Mouse (Mus musculus): ENCODE results near the gene Omp. TPM values are rescaled to one million over a fixed set of nuclear protein-coding genes. Genes with fewer than 3 reads are reported as not detected.

Gene Omp
- polyA plus RNA-seq, 1 experiment from 2014 or later, result 0.13 TPM

DNA sequence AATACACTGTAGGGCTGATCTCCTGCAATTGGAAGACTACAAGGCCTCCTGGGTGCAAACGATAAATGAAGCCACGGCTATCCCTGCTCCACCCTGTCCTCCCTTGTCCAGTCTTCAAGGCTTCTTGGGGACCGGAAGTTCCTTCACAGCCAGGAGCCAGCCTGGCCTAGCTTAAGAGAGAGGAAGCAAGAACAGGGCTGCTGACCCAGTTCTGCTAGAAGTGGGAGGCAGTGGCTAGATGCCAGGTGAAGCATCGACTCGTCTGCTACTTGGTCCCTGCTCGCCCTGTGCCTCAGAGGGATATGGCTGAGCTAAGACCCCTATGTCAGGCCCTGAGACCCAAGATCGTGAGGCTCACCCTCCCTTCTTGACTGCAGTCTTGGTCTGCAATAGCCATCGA, 23.6 kb downstream of the Omp start:
- Histone ChIP-seq H3K36me3 (no peaks in the 10 kb centered on the region), H3K27me3 (ENCODE audit: low read depth, poor library complexity, severe bottlenecking) (peaks cover 11% of the 10 kb centered on the region; the same call in 1 of the 2 replicates), H3K4me1 (peaks cover 18% of the 10 kb centered on the region), H3K9me3 (replicated peaks) (no peaks in the 10 kb centered on the region), H3K27ac (no peak overlapping the region), H3K4me3 (no peak overlapping the region)
- 88% methylated on average over 8 of the region's 8 CpGs for WGBS
- DNase-seq (ENCODE audit: low spot score), result no peak

DNA sequence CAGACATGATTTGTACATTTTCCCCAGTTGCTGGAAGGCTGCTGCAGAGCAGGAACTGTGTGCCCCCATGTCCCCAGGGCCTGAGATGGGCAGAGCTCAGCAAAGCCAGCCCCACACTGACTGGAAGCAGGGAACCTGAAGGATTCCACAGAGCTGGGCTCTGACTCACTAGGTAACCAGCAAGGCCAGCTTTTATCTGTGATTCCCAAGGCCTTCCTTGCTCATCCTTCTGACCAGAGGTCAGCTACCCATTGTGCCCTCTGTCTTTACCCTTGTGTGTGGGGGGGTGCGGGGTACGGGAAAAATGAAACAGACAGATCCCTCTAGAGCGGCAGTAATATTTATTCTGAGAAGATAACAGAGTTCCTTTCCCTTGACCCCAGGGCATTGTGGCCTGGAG, 24.1 kb downstream of the Omp start:
- H3K27me3 ChIP-seq (ENCODE audit: low read depth, poor library complexity, severe bottlenecking), result peaks cover 11% of the 10 kb centered on the region; the same call in 1 of the 2 replicates
- WGBS, result 91% methylated on average over 3 of the region's 3 CpGs
- no peak overlapping the region for H3K27ac ChIP-seq
- H3K4me3 ChIP-seq, result no peak overlapping the region
- DNase-seq (ENCODE audit: low spot score), result no peak
- peaks cover 18% of the 10 kb centered on the region for H3K4me1 ChIP-seq
- H3K9me3 ChIP-seq (replicated peaks), result no peaks in the 10 kb centered on the region
- no peaks in the 10 kb centered on the region for H3K36me3 ChIP-seq

DNA sequence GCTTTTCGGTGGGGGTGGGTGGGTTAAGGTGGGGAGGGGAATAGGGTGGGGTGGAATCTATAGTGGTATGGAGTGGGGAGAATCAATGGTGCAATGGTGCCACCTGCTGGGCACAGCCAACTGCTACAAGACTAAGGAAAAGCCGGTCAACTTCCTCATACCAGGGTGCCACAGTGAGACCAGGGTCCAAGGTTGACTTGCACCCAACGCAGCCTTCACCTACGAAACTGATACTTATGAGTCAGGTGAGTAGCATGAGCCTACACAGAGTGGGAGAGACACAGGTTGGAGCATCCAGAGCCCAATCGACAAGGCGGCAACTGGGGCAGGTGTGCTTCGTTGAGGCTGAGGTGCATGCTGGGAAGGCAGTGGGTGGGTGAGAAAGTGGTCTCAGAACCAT, 25.0 kb downstream of the Omp start:
- H3K36me3 ChIP-seq, result no peaks in the 10 kb centered on the region
- peaks cover 18% of the 10 kb centered on the region for H3K4me1 ChIP-seq
- peak overlapping the region; percentile 41 for H3K4me3 ChIP-seq
- H3K27ac ChIP-seq, result no peak overlapping the region
- peak; percentile 87 for DNase-seq (ENCODE audit: low spot score)
- 4% methylated on average over 7 of the region's 7 CpGs for WGBS
- no peaks in the 10 kb centered on the region for H3K9me3 ChIP-seq (replicated peaks)
- peaks cover 11% of the 10 kb centered on the region; the same call in 1 of the 2 replicates for H3K27me3 ChIP-seq (ENCODE audit: low read depth, poor library complexity, severe bottlenecking)

DNA sequence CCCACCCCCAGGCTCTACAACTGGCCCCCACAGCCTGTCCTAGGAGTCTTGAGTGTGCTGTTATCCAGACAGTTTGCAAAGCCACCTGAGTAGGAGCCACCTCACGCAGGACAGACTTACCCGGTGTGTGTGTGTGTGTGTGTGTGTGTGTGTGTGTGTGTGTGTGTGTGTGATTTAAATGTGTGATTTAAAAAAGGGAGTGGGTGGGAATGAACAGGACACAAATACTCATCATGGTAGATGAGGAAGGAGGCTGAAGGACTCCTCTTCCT, 25.4 kb downstream of the Omp start:
- Histone ChIP-seq H3K4me1 (peaks cover 18% of the 10 kb centered on the region), H3K9me3 (replicated peaks) (no peaks in the 10 kb centered on the region), H3K36me3 (no peaks in the 10 kb centered on the region), H3K27me3 (ENCODE audit: low read depth, poor library complexity, severe bottlenecking) (peaks cover 11% of the 10 kb centered on the region; the same call in 1 of the 2 replicates), H3K4me3 (peak overlapping the region; percentile 41; the same call in 1 of the 2 replicates), H3K27ac (0 out of 2 replicates have a peak overlapping the region, but pooled peaks have one; percentile 0)
- 77% methylated on average over 2 of the region's 2 CpGs for WGBS
- DNase-seq (ENCODE audit: low spot score), result no peak

GRCm38 (mm10) chr7:98119179-98119960, 25.9 kb downstream of the Omp start, which contains the start of gene Myo7a:
Gene Myo7a (minus strand): TSS chr7:98119524.
- H3K4me3 ChIP-seq, result peak within 1 kb of the TSS; percentile 41
- H3K36me3 ChIP-seq, result no peaks in the 10 kb centered on the region
- DNase-seq (ENCODE audit: low spot score), result peak; percentile 48
- H3K27me3 ChIP-seq (ENCODE audit: low read depth, poor library complexity, severe bottlenecking), result peaks cover 11% of the 10 kb centered on the region; the same call in 1 of the 2 replicates
- WGBS, result 20% methylated on average over 9 of the region's 9 CpGs
- no peaks in the 10 kb centered on the region for H3K9me3 ChIP-seq (replicated peaks)
- H3K4me1 ChIP-seq, result peaks cover 18% of the 10 kb centered on the region
- H3K27ac ChIP-seq, result peak within 1 kb of the TSS; percentile 0

- no peaks in the 10 kb centered on the region for H3K9me3 ChIP-seq (replicated peaks)
- peaks cover 18% of the 10 kb centered on the region for H3K4me1 ChIP-seq
- H3K27me3 ChIP-seq (ENCODE audit: low read depth, poor library complexity, severe bottlenecking), result peaks cover 21% of the 10 kb centered on the region
- DNase-seq (ENCODE audit: low spot score), result no peak
- no peaks in the 10 kb centered on the region for H3K36me3 ChIP-seq
- no peak overlapping the region for H3K4me3 ChIP-seq
- H3K27ac ChIP-seq, result no peak overlapping the region; the same call in 1 of the 2 replicates
- 77% methylated on average over 11 of the region's 11 CpGs for WGBS
Measured at GRCm38 (mm10) chr7:98117012-98117660, 28.2 kb downstream of the Omp start.

GRCm38 (mm10) chr7:98114656-98115055, 30.6 kb downstream of the Omp start:
- no peaks in the 10 kb centered on the region for H3K36me3 ChIP-seq
- H3K4me3 ChIP-seq, result no peak overlapping the region
- no peak for DNase-seq (ENCODE audit: low spot score)
- H3K27ac ChIP-seq, result no peak overlapping the region
- H3K4me1 ChIP-seq, result peaks cover 19% of the 10 kb centered on the region
- WGBS, result 75% methylated on average over 6 of the region's 6 CpGs
- H3K9me3 ChIP-seq (replicated peaks), result no peaks in the 10 kb centered on the region
- H3K27me3 ChIP-seq (ENCODE audit: low read depth, poor library complexity, severe bottlenecking), result peaks cover 35% of the 10 kb centered on the region

DNA sequence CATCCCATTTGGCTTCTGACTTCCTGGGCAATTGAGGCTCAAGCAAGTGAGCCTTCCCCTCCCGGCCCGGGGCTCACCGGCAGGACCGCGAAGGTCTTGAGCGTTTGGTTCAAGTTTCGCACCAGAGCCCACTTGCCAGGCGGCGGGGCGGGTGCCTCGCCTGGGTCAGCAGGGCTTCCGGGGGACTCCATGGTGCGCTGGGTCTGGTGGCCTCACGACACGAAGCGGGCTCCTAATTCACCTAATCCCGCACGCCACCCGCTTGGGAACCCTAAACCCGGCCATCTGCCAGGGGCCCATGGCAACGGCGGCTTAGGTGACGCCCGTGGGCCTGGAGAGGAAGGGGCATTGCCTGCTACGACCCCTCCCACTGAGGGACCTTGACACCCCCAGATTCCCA, 34.1 kb downstream of the Omp start:
- peak overlapping the region; percentile 47 for H3K4me3 ChIP-seq
- no peaks in the 10 kb centered on the region for H3K36me3 ChIP-seq
- no peaks in the 10 kb centered on the region for H3K9me3 ChIP-seq (replicated peaks)
- 2% methylated on average over 25 of the region's 25 CpGs for WGBS
- H3K27ac ChIP-seq, result peak overlapping the region; percentile 44; the same call in 1 of the 2 replicates
- H3K27me3 ChIP-seq (ENCODE audit: low read depth, poor library complexity, severe bottlenecking), result peaks cover 41% of the 10 kb centered on the region
- DNase-seq (ENCODE audit: low spot score), result peak; percentile 58
- H3K4me1 ChIP-seq, result peaks cover 11% of the 10 kb centered on the region

- no peak overlapping the region for H3K4me3 ChIP-seq
- no peak for DNase-seq (ENCODE audit: low spot score)
- peaks cover 17% of the 10 kb centered on the region for H3K4me1 ChIP-seq
- H3K27ac ChIP-seq, result no peak overlapping the region; the same call in 1 of the 2 replicates
- no peaks in the 10 kb centered on the region for H3K36me3 ChIP-seq
- H3K27me3 ChIP-seq (ENCODE audit: low read depth, poor library complexity, severe bottlenecking), result peaks cover 41% of the 10 kb centered on the region
- WGBS, result 84% methylated on average over 4 of the region's 4 CpGs
- H3K9me3 ChIP-seq (replicated peaks), result no peaks in the 10 kb centered on the region
Measured at GRCm38 (mm10) chr7:98109771-98110170, 35.5 kb downstream of the Omp start.

GRCm38 (mm10) chr7:98108636-98109430, 36.5 kb downstream of the Omp start:
- no peaks in the 10 kb centered on the region for H3K36me3 ChIP-seq
- WGBS, result 82% methylated on average over 16 of the region's 16 CpGs
- H3K27ac ChIP-seq, result no peak overlapping the region
- H3K4me1 ChIP-seq, result peaks cover 24% of the 10 kb centered on the region
- peaks cover 41% of the 10 kb centered on the region for H3K27me3 ChIP-seq (ENCODE audit: low read depth, poor library complexity, severe bottlenecking)
- DNase-seq (ENCODE audit: low spot score), result no peak
- no peaks in the 10 kb centered on the region for H3K9me3 ChIP-seq (replicated peaks)
- H3K4me3 ChIP-seq, result no peak overlapping the region

- H3K27ac ChIP-seq, result no peak overlapping the region
- DNase-seq (ENCODE audit: low spot score), result no peak
- no peaks in the 10 kb centered on the region for H3K9me3 ChIP-seq (replicated peaks)
- WGBS, result 92% methylated on average over 7 of the region's 7 CpGs
- H3K4me1 ChIP-seq, result peaks cover 29% of the 10 kb centered on the region
- H3K27me3 ChIP-seq (ENCODE audit: low read depth, poor library complexity, severe bottlenecking), result peaks cover 22% of the 10 kb centered on the region
- H3K36me3 ChIP-seq, result no peaks in the 10 kb centered on the region
- no peak overlapping the region for H3K4me3 ChIP-seq
Measured at GRCm38 (mm10) chr7:98106272-98106671, 39.0 kb downstream of the Omp start.

DNA sequence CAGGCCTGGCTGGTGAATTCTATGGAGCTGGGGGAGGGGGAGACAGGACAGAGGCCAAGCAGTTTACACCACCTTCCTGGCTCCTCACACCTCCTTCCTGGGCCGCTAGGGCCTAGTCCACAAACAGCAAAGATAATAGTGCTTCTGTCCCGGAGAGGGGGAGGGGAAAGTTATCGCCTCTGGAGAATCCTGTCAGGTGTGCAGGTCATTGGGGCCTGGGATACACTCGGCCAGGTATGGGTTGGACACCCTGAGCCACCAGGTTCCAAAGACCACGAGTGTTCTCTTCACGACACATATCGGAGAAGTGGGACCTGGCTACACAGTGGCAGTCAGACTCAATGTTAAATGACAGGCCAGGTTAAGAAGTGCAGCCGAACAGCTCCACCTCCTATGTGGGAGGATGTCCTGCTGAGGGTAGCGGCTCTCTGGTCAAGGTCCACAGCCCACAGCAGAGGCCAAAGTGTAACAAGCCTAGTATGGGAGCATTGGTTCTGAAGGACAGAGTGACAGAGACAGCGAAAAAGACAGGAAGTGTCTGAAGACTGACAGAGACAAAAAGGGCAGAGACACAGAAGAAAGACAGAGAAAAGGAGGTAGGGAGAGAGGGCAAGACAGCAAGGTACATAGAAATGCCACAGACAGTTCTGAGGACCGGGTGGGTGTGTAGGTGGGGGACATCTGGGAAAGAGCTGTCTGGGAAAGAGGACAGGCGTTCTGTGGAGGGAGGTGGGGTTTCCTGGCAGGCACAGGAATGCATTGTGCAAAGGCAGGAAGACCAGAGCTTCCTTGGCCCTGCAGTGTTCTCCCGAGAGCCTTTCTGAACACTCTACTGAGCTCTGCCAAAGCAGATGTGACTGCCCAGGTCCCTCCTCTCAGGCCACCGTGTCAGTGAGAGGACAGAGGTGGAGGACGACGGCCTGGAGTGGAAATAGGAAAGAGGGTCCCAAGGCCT, 40.5 kb downstream of the Omp start:
- Histone ChIP-seq H3K4me1 (peaks cover 22% of the 10 kb centered on the region), H3K27ac (peak overlapping the region; percentile 26; the same call in 1 of the 2 replicates), H3K36me3 (no peaks in the 10 kb centered on the region), H3K4me3 (no peak overlapping the region), H3K9me3 (replicated peaks) (no peaks in the 10 kb centered on the region), H3K27me3 (ENCODE audit: low read depth, poor library complexity, severe bottlenecking) (peaks cover 7% of the 10 kb centered on the region)
- no peak for DNase-seq (ENCODE audit: low spot score)
- WGBS, result 65% methylated on average over 16 of the region's 16 CpGs
